Mouse (Mus musculus) G1E-ER4 (cell line): ENCODE results near the gene Orm3. TPM values are rescaled to one million over a fixed set of nuclear protein-coding genes. Genes with fewer than 3 reads are reported as not detected.

Experiments used
- GATA1 ChIP-seq: IDR thresholded peaks from one replicate; pipeline ENCODE4 v1.8.0; 2012; ENCODE audit warnings: low read length, inconsistent platforms
- polyA plus RNA-seq: library from polyadenylated mRNA; stranded (reverse); fragments of >175 nt; gene quantifications from 2 replicates; pipeline ENCODE4 v1.2.3, GENCODE M21; 2012

Orm3 gene
- polyA plus RNA-seq, 1 experiment = not detected

- TF ChIP-seq GATA1 = no peak
Observed at GRCm38 (mm10) chr4:63348524-63348923, 7.4 kb upstream of the Orm3 start.

GRCm38 (mm10) chr4:63356981-63357570, 1.1 kb downstream of the Orm3 start:
- TF ChIP-seq GATA1 = no peak

GRCm38 (mm10) chr4:63359861-63360260, 3.9 kb downstream of the Orm3 start:
- no peak for TF ChIP-seq GATA1

GRCm38 (mm10) chr4:63362150-63362549, 6.2 kb downstream of the Orm3 start, which contains the start of gene Orm2:
TSS of gene Orm2 (plus strand) at chr4:63362449.
- no peak for TF ChIP-seq GATA1

- TF ChIP-seq GATA1 = no peak
Observed at GRCm38 (mm10) chr4:63368577-63368976, 12.6 kb downstream of the Orm3 start.

GRCm38 (mm10) chr4:63370897-63371296, 14.9 kb downstream of the Orm3 start:
- TF ChIP-seq GATA1 = no peak

GRCm38 (mm10) chr4:63371890-63372289, 15.9 kb downstream of the Orm3 start:
- TF ChIP-seq GATA1 = no peak

- no peak for TF ChIP-seq GATA1
Observed at GRCm38 (mm10) chr4:63373404-63373803, 17.4 kb downstream of the Orm3 start.

GRCm38 (mm10) chr4:63374331-63374730, 18.4 kb downstream of the Orm3 start:
- no peak for TF ChIP-seq GATA1

GRCm38 (mm10) chr4:63375367-63375766, 19.4 kb downstream of the Orm3 start:
- TF ChIP-seq GATA1 = no peak

GRCm38 (mm10) chr4:63377483-63377882, 21.5 kb downstream of the Orm3 start:
- no peak for TF ChIP-seq GATA1

GRCm38 (mm10) chr4:63382676-63383369, 26.9 kb downstream of the Orm3 start:
- TF ChIP-seq GATA1 = no peak

GRCm38 (mm10) chr4:63383474-63383873, 27.5 kb downstream of the Orm3 start:
- TF ChIP-seq GATA1 = no peak

- TF ChIP-seq GATA1 = no peak
Observed at GRCm38 (mm10) chr4:63384262-63384661, 28.3 kb downstream of the Orm3 start.

- TF ChIP-seq GATA1 = no peak
Observed at GRCm38 (mm10) chr4:63385253-63385652, 29.3 kb downstream of the Orm3 start.

GRCm38 (mm10) chr4:63385784-63386183, 29.8 kb downstream of the Orm3 start:
- no peak for TF ChIP-seq GATA1

- no peak for TF ChIP-seq GATA1
Observed at GRCm38 (mm10) chr4:63388029-63388428, 32.1 kb downstream of the Orm3 start.
